Mouse (Mus musculus) liver, embryonic 13.5 days (tissue): ENCODE data around the gene Efs. TPM values are rescaled to one million over a fixed set of nuclear protein-coding genes. Genes with fewer than 3 reads are reported as not detected.
"Not testable (repeated sequence)": the region's sequence is repeated elsewhere in the genome, so short reads cannot be mapped to it uniquely, and the experiment has no call there.

Experiments used
- ATAC-seq: fragments of 200-750 bp; cut with Nextera tagmentation; 2 replicates; pipeline ENCODE4 v1.8.0; 2017; ENCODE audit warnings: low read depth, mild to moderate bottlenecking, moderate number of reproducible peaks, moderate library complexity
- DNase-seq: peaks from one replicate; pipeline ENCODE4 v3.0.0; 2022
- H3K27ac ChIP-seq: fragments of 300-500 bp; sonication (generic); 2 replicates; pipeline ENCODE4 v1.5.1; 2015; ENCODE audit warnings: moderate library complexity, mild to moderate bottlenecking, inconsistent platforms
- H3K27me3 ChIP-seq: fragments of 300-500 bp; sonication (generic); 2 replicates; pipeline ENCODE4 v1.6.1; 2015; ENCODE audit warnings: mild to moderate bottlenecking, inconsistent platforms
- H3K36me3 ChIP-seq: fragments of 300-500 bp; sonication (generic); 2 replicates; pipeline ENCODE4 v1.6.1; 2015; ENCODE audit warnings: mild to moderate bottlenecking, inconsistent platforms
- H3K4me1 ChIP-seq: fragments of 300-500 bp; sonication (generic); replicated peaks from 2 replicates; pipeline ENCODE4 v1.6.1; 2015; ENCODE audit warnings: inconsistent platforms
- H3K4me2 ChIP-seq: fragments of 300-500 bp; sonication (generic); 2 replicates; pipeline ENCODE4 v1.6.1; 2015; ENCODE audit warnings: inconsistent platforms, mild to moderate bottlenecking, moderate library complexity
- H3K4me3 ChIP-seq: fragments of 300-500 bp; sonication (generic); replicated peaks from 2 replicates; pipeline ENCODE4 v1.5.1; 2015; ENCODE audit warnings: mild to moderate bottlenecking, inconsistent platforms
- H3K9ac ChIP-seq: fragments of 300-500 bp; sonication (generic); 2 replicates; pipeline ENCODE4 v1.6.1; 2015; ENCODE audit warnings: mild to moderate bottlenecking, inconsistent platforms
- H3K9me3 ChIP-seq: fragments of 300-500 bp; sonication (generic); replicated peaks from 2 replicates; pipeline ENCODE4 v1.6.1; 2016; ENCODE audit warnings: inconsistent platforms
- WGBS: fragments of 180-500 bp; shearing (Covaris S2); methylation state at CpG from one replicate; pipeline ENCODE4 v1.1.7; 2015; ENCODE audit not compliant: insufficient replicate concordance; 5-methylcytosine and 5-hydroxymethylcytosine counted together
- polyA plus RNA-seq: library from polyadenylated mRNA; unstranded; fragments of >200 nt; fragmentation: Nextera tagmentation; extraction: Ambion mirVana; gene quantifications from 2 replicates; pipeline ENCODE4 v1.2.1, GENCODE M21; 2015

Gene Efs
- polyA plus RNA-seq: 0.71 TPM in 2 replicates

DNA sequence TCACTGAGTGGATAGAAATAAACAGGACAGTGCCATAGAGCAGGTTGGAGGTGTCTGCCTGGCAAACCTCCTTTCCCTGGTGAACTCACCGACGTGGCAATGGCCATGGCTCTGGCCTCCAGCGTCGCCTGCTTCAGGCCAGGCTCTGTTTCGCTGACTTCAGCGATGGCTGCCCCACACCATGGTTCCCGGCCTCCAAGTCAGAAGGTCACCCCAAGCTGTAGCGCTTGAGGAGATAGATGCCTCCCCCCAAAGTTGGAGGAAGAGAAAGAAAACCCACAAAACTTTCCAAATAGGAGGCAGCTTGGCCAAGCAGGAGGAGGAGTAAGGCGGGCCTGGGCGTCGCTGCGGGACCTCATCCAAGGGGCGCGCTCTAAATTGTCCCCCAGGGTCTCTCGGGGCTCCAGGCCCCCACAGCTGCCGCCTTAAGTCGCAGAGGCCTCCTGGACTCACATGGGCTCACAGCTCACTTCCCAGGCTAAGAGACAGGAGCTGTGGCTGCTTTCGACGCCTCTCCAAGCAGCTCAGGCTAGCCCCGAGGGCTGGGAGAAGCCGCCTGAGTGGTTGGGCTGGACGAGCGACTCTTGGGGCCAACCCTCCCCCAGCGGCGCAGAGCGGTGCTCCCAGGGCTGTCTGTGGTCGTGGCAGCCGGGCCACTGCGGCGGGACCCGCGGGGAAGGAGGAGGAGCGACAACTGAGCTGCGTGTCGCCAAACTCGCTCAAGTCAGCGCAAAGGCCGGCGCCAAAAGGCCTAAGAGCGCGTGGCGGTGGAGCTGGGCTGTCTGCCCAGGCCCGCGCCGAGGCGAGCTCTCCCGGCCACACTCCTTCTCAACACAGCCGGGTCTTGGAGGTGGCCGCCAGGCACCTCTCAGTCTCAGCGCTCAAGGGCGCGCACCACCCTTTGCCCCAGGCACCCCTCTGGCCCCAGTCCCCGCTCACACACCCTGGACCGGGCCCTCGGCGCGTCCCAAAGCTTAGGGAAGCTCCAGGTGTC is at the start of gene Efs:
Gene Efs, minus strand, starts transcription at position 778 of the 994 bp plus-strand sequence.
- peak within 1 kb of the TSS; percentile 50 for H3K9ac ChIP-seq

DNA sequence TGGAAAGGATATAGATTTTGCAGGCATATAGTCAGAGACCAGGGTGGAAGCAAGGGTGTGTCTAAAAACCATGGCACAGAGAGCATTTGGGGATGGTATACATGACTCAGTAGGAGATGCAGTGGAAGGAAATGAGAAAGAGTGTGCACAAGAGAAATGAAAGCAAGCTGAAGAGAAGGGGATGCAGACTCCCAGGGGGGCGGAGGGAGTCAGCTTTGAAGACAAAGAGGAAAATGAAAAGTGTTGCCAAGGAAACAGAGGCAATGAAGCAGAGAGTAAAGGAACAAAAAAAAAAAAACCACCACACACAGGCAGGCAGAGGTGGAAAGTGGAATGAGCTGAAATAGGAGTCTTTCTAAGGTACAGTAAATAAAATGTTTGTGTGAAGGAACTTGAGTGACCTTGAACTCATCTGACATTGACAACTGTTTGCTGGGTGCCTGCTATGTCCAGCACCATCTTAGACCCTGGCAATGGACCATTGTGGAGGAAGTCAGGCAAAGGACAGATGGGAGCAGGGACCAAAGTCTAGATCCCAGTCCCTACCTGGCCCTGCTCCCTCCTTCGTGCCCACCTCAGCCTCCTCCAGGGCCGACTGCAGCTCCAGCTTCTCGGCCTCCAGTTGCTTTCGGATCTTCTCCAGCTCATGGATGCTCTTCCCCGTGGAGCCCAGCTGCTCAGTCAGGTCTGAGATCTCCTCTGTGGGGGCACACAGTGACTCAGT is 48.3 kb upstream of the Efs start:
- Histone ChIP-seq H3K27me3 (peaks cover 15% of the 10 kb centered on the region), H3K4me2 (no peak overlapping the region), H3K9ac (no peak overlapping the region), H3K4me3 (no peak overlapping the region), H3K4me1 (no peaks in the 10 kb centered on the region), H3K9me3 (no peaks in the 10 kb centered on the region), H3K36me3 (no peaks in the 10 kb centered on the region), H3K27ac (no peak overlapping the region)
- 66% methylated on average over 6 of the region's 6 CpGs for WGBS
- DNase-seq (no peak), ATAC-seq (no peak)

More for the DNA sequence above, at the start of gene Efs:
- no peak for DNase-seq
- H3K4me2 ChIP-seq: peak within 1 kb of the TSS; percentile 61
- H3K27ac ChIP-seq: no peak within 1 kb of the TSS; the same call in 1 of the 2 replicates
- H3K36me3 ChIP-seq: no peaks in the 10 kb centered on the region
- ATAC-seq: peak; percentile 24; the same call in 1 of the 2 replicates
- H3K4me1 ChIP-seq: peaks cover 24% of the 10 kb centered on the region
- no peaks in the 10 kb centered on the region; the same call in 1 of the 2 replicates for H3K9me3 ChIP-seq
- peak within 1 kb of the TSS; percentile 47 for H3K4me3 ChIP-seq
- WGBS: 9% methylated on average over 49 of the region's 57 CpGs
- H3K27me3 ChIP-seq: peaks cover 83% of the 10 kb centered on the region

DNA sequence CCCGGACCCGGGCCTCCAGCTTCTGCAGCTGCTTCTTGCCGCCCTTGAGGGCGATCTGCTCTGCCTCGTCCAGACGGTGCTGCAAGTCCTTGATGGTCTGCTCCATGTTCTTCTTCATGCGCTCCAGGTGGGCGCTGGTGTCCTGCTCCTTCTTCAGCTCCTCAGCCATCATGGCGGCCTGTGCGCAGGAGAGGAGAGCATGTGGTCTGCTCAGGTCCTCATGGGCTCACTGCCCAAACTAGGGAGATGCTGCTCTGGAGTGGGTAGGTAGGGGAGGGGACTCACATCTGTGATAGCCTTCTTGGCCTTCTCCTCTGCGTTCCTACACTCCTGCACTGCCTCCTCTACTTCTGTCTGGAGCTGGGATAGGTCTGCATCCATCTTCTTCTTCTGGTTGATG is 46.9 kb upstream of the Efs start:
- H3K4me3 ChIP-seq, H3K9me3 ChIP-seq, H3K9ac ChIP-seq, H3K4me2 ChIP-seq, H3K36me3 ChIP-seq, DNase-seq, H3K27me3 ChIP-seq, ATAC-seq, H3K4me1 ChIP-seq, H3K27ac ChIP-seq: not testable (repeated sequence)
- WGBS: 83% methylated on average over 10 of the region's 11 CpGs

DNA sequence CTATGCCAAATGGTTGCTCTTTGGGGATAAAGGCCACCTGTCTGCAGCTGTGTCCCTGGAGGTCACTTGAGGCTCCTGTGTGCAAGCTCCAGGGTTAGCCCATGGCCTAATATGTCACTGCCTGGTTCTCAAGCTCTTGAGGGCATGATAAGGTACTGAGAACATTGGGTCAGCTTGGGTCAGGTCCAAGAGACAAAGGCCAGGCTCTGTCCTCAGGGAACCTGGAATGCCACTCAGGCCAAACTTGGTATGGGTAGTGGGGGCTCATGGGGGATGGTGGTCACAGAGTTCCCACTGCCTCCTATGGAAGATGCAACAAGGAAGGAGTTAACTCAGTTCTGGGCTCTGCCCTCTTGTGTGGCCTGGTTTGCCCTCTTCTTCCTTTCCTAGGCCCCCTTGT is 42.4 kb upstream of the Efs start:
- no peak for ATAC-seq
- H3K9me3 ChIP-seq: no peaks in the 10 kb centered on the region
- H3K36me3 ChIP-seq: no peaks in the 10 kb centered on the region
- no peak overlapping the region for H3K4me2 ChIP-seq
- H3K4me3 ChIP-seq: no peak overlapping the region
- H3K4me1 ChIP-seq: no peaks in the 10 kb centered on the region
- no peak overlapping the region for H3K9ac ChIP-seq
- H3K27ac ChIP-seq: no peak overlapping the region
- H3K27me3 ChIP-seq: 0 out of 2 replicates have a peak, but pooled peaks cover 4% of the 10 kb centered on the region
- no peak for DNase-seq

DNA sequence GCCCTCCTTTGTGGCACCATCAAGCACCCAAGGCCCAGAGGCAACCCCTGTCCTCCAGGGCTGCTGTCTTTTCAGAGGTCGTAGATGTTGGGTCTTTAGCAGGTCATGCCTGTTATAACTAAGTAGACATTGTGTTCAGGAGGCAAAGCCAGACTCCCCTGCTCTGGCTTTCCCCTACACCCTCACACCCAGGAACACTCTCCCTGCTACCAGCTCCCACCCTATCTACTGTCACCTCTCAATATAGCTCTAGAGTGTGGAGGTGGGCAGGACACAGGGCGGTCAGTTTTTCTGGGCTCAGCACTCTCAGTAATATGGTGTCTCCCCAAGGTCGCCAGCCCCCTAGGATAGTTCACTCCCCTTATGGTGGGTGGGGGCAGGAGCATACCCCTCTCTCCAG is 41.9 kb upstream of the Efs start:
- Histone ChIP-seq H3K4me2 (no peak overlapping the region), H3K27ac (no peak overlapping the region), H3K27me3 (0 out of 2 replicates have a peak, but pooled peaks cover 4% of the 10 kb centered on the region), H3K9me3 (no peaks in the 10 kb centered on the region), H3K36me3 (no peaks in the 10 kb centered on the region), H3K4me1 (no peaks in the 10 kb centered on the region), H3K9ac (no peak overlapping the region), H3K4me3 (no peak overlapping the region)
- no peak for DNase-seq
- no peak for ATAC-seq
- WGBS: 62% methylated on average over 3 of the region's 3 CpGs

DNA sequence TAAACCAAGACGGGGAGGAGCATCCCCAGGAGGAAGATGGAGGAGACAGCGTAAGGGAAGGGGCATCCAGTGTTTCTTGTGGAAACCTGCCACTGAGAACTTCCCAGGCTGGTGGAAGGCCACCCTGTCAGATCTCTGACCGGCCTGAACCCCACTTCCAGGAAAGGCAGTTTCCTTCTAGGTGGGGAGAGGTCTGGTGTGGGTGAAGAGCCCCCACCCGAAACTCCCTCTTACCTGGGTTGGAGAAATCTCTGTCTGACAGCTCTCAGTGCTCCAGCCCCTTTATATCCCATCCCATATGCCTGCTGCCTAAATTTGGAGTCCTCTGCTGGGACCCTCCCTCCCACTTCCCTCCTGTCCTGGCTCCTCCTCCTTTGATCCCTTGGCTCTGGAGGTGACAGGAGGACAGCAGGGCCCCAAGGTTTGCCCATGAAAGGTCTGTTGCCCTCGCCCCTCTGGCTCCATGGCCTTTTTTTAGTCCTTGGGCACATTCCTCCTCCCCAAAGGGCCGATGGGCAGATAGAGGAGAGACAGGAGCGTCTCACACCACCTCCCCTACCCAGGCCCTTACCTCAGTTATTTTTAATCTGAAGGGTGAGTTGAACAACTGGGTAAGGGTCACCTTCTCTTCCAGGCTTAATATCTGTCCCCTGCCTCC is 40.5 kb upstream of the Efs start, which contains the start of gene Myh6:
Gene Myh6, minus strand, starts transcription at position 608 of the 658 bp plus-strand sequence.
- Histone ChIP-seq H3K27me3 (0 out of 2 replicates have a peak, but pooled peaks cover 4% of the 10 kb centered on the region), H3K4me3 (no peak within 1 kb of the TSS), H3K36me3 (no peaks in the 10 kb centered on the region), H3K4me1 (no peaks in the 10 kb centered on the region), H3K9me3 (no peaks in the 10 kb centered on the region), H3K4me2 (no peak within 1 kb of the TSS), H3K9ac (no peak within 1 kb of the TSS), H3K27ac (no peak within 1 kb of the TSS)
- DNase-seq: no peak
- ATAC-seq: no peak
- 45% methylated on average over 7 of the region's 7 CpGs for WGBS

DNA sequence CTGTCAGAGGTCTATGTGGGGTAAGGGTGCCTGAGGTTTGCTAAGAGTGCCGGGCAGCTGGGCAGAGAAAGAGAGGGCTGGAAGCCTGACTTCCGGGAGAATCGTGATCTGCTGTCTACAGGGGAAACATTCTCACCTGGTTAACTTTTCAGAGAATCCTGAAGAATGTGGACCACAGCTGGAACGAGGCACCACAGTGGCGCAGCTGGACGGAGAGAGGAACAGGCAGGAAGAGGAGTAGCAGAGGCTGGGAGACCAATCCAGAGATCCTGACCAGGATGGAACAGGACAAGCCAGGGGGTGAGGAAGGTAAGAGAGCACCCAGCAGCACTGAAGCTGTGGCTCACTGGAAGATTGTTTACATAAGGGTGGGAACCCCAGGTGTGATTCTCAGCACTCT is 39.7 kb upstream of the Efs start:
- H3K4me2 ChIP-seq: no peak overlapping the region
- H3K9ac ChIP-seq: no peak overlapping the region
- no peaks in the 10 kb centered on the region for H3K9me3 ChIP-seq
- 60% methylated on average over 6 of the region's 6 CpGs for WGBS
- H3K4me1 ChIP-seq: no peaks in the 10 kb centered on the region
- H3K27me3 ChIP-seq: 0 out of 2 replicates have a peak, but pooled peaks cover 4% of the 10 kb centered on the region
- H3K4me3 ChIP-seq: no peak overlapping the region
- ATAC-seq (no peak), DNase-seq (no peak)
- H3K36me3 ChIP-seq: no peaks in the 10 kb centered on the region
- no peak overlapping the region for H3K27ac ChIP-seq

DNA sequence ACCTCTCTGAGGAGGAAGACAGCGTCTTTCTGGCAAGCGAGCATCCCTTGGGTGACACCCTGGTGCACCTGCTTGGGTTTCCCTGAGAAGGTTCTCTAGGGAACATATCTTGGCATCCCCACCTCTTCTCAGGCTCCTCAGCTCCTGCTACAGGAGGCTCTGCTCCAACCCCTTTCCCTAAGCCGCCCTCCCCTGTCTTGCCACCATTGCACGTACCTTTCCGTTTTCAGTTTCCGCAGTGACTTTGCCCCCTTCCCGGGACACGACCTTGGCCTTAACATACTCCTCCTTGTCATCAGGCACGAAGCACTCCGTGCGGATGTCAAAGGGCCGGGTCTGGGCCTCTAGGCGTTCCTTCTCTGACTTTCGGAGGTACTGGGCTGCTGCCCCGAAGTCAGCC is 39.1 kb upstream of the Efs start:
- Histone ChIP-seq H3K27me3 (0 out of 2 replicates have a peak, but pooled peaks cover 3% of the 10 kb centered on the region), H3K4me3 (no peak overlapping the region), H3K9me3 (no peaks in the 10 kb centered on the region), H3K9ac (no peak overlapping the region), H3K27ac (no peak overlapping the region), H3K36me3 (no peaks in the 10 kb centered on the region), H3K4me2 (no peak overlapping the region), H3K4me1 (no peaks in the 10 kb centered on the region)
- WGBS: 71% methylated on average over 15 of the region's 15 CpGs
- ATAC-seq (no peak), DNase-seq (no peak)

DNA sequence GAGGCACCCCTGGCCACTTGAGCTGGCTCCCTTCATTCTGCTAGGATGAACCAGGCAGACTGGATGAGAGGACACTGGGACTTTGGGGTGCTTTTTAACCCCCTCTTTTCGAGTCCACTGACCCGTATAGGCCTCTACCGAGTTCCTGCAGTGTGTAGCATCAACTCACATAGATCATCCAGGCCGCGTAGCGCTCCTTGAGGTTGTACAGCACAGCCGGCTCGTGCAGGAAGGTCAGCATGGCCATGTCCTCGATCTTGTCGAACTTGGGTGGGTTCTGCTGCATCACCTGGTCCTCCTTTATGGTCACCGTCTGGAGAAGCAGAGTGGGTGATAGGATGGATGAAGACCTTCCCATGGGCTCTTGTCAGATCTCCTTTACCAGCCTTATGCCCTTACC is 37.8 kb upstream of the Efs start:
- Histone ChIP-seq H3K4me2 (no peak overlapping the region), H3K4me3 (no peak overlapping the region), H3K9ac (no peak overlapping the region), H3K36me3 (no peaks in the 10 kb centered on the region), H3K27me3 (no peaks in the 10 kb centered on the region), H3K27ac (no peak overlapping the region), H3K9me3 (no peaks in the 10 kb centered on the region), H3K4me1 (no peaks in the 10 kb centered on the region)
- DNase-seq (no peak), ATAC-seq (no peak)
- WGBS: 74% methylated on average over 11 of the region's 11 CpGs

DNA sequence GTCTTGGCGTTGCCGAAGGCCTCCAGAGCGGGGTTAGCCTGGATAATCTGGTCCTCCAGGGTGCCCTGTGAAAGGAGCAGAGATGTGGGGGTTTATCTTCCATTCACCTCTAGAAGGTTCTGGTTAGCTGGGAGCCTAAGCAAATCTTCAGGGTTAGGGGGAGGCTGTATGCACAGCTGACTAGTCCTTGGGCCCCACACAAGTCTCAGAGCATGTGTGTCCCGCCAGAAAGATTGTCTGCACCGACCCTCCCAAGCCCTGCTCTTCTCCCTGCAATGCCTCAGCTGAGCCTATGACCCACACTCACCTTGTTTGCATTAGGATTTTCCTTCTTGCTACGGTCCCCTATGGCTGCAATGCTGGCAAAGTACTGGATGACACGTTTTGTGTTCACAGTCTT is 36.8 kb upstream of the Efs start:
- H3K4me1 ChIP-seq: no peaks in the 10 kb centered on the region
- WGBS: 79% methylated on average over 7 of the region's 7 CpGs
- H3K9ac ChIP-seq: no peak overlapping the region
- no peak overlapping the region for H3K4me3 ChIP-seq
- no peak overlapping the region for H3K4me2 ChIP-seq
- DNase-seq (no peak), ATAC-seq (no peak)
- H3K27ac ChIP-seq: no peak overlapping the region
- H3K36me3 ChIP-seq: no peaks in the 10 kb centered on the region
- H3K9me3 ChIP-seq: no peaks in the 10 kb centered on the region
- no peaks in the 10 kb centered on the region for H3K27me3 ChIP-seq

DNA sequence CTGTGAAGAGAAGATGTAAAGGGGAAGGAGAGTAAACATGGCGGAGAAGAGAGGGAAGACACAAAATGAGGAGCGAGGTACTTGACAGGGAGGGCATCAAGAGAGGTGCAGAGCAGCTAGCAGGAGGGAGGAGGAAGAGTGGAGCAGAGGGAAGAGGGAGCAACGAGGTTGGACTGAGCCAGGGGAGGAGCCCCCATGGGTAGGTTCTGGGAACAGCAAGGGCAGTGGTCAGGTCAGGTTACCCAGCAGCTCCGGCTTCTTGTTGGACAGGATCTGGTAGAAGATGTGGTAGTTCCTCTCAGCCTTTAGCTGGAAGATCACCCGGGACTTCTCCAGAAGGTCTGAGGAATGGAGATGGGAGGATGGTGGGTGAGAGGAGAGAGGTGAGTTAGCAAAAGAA is 35.6 kb upstream of the Efs start:
- H3K9ac ChIP-seq: no peak overlapping the region
- H3K4me3 ChIP-seq: no peak overlapping the region
- ATAC-seq (no peak), DNase-seq (no peak)
- H3K9me3 ChIP-seq: no peaks in the 10 kb centered on the region
- no peak overlapping the region for H3K4me2 ChIP-seq
- WGBS: 66% methylated on average over 5 of the region's 5 CpGs
- no peaks in the 10 kb centered on the region for H3K4me1 ChIP-seq
- H3K27ac ChIP-seq: no peak overlapping the region
- no peaks in the 10 kb centered on the region for H3K27me3 ChIP-seq
- H3K36me3 ChIP-seq: no peaks in the 10 kb centered on the region
